Mouse (Mus musculus) erythroblast, adult 5-6 weeks (primary cell): ENCODE data around the gene Krtap11-1. TPM values are rescaled to one million over a fixed set of nuclear protein-coding genes. Genes with fewer than 3 reads are reported as not detected.

ENCODE experiments used
- total RNA-seq, 2 experiments: library from RNA; stranded (forward) in 1 of 2; stranded (reverse) in 1 of 2; fragments of 150-400 nt in 1 of 2; fragments of 200-764, 138-1000 nt in 1 of 2; gene quantifications; 2 replicates each; pipeline versions ENCODE4 v1.2.3 to v1.2.4; 2015 to 2017; ENCODE audit warnings: low replicate concordance in 2 of 2

Gene Krtap11-1
- total RNA-seq, 2 experiments from 2014 or later = not detected

Other genes with a start within 250 kb of the Krtap11-1 start
- not detected in 2 replicates for gene Krtap21-1, start 167.3 kb downstream of the Krtap11-1 start, total RNA-seq (2015; ENCODE audit: low replicate concordance)
- not detected in 2 replicates for gene Krtap21-1, start 167.3 kb downstream of the Krtap11-1 start, total RNA-seq (2017; ENCODE audit: low replicate concordance)
- gene Krtap6-2, start 151.1 kb downstream of the Krtap11-1 start, total RNA-seq (2015; ENCODE audit: low replicate concordance) = not detected in 2 replicates
- gene Krtap6-2, start 151.1 kb downstream of the Krtap11-1 start, total RNA-seq (2017; ENCODE audit: low replicate concordance) = not detected in 2 replicates
- not detected in 2 replicates for gene Krtap8-1, start 83.2 kb downstream of the Krtap11-1 start, total RNA-seq (2015; ENCODE audit: low replicate concordance)
- gene Krtap8-1, start 83.2 kb downstream of the Krtap11-1 start, total RNA-seq (2017; ENCODE audit: low replicate concordance) = not detected in 2 replicates
- gene Krtap7-1, start 62.9 kb downstream of the Krtap11-1 start, total RNA-seq (2015; ENCODE audit: low replicate concordance) = not detected in 2 replicates
- gene Krtap7-1, start 62.9 kb downstream of the Krtap11-1 start, total RNA-seq (2017; ENCODE audit: low replicate concordance) = not detected in 2 replicates